Comparison of ENCODE assay signal across 28 mouse cellular contexts in genomic region chr6:108432836-108433235, GRCm38 (mm10).
DNase-seq lines count a peak whose midpoint lies in the region; ATAC-seq and TF ChIP-seq lines count a peak whose summit lies in the region.
"Had no signal": no experiment of that assay in that cellular context is flagged by ENCODE, and none has a peak within 500 bp of the region (broad histone marks: within the 10 kb centered on the region; RNA-seq: fewer than 3 reads in every experiment).

No protein-coding gene starts in this region.

- no peaks in the 10 kb centered on the region for H3K9me3 ChIP-seq in intestine, embryonic 16.5 days (ENCODE audit: control insufficient read depth, low read length)
- no peaks in the 10 kb centered on the region for H3K9me3 ChIP-seq in stomach, postnatal 0 days (ENCODE audit: control insufficient read depth, low read length)
- H3K9me3 ChIP-seq: G1E; heart, embryonic 10.5 days; heart, embryonic 15.5 days; hindbrain, embryonic 13.5 days; kidney, embryonic 15.5 days; lung, embryonic 15.5 days; midbrain, embryonic 13.5 days had no signal

- H3K27ac ChIP-seq in intestine, embryonic 16.5 days (ENCODE audit: low read length): no peak overlapping the region
- H3K27ac ChIP-seq in stomach, postnatal 0 days (replicated peaks): no peak overlapping the region
- H3K27ac ChIP-seq: heart, embryonic 10.5 days; heart, embryonic 15.5 days; hindbrain, embryonic 13.5 days; kidney, embryonic 15.5 days; liver, embryonic 14.5 days; lung, embryonic 15.5 days; midbrain, embryonic 13.5 days had no signal

- H3K27me3 ChIP-seq in intestine, embryonic 16.5 days (replicated peaks; ENCODE audit: control insufficient read depth, insufficient read depth, low read length): no peaks in the 10 kb centered on the region
- no peaks in the 10 kb centered on the region for H3K27me3 ChIP-seq in stomach, postnatal 0 days (ENCODE audit: control insufficient read depth, insufficient read depth, low read length)
- H3K27me3 ChIP-seq: heart, embryonic 15.5 days; hindbrain, embryonic 13.5 days; kidney, embryonic 15.5 days; lung, embryonic 15.5 days; midbrain, embryonic 13.5 days; Patski had no signal

- H3K9ac ChIP-seq in intestine, embryonic 16.5 days (ENCODE audit: low read depth, low read length): no peak overlapping the region
- H3K9ac ChIP-seq in stomach, postnatal 0 days (ENCODE audit: low read length): no peak overlapping the region
- H3K9ac ChIP-seq: heart, embryonic 15.5 days; hindbrain, embryonic 13.5 days; kidney, embryonic 15.5 days; liver, embryonic 14.5 days; lung, embryonic 15.5 days; midbrain, embryonic 13.5 days had no signal

- ATAC-seq in intestine, embryonic 16.5 days: peak; percentile 48
- ATAC-seq in megakaryocyte, adult 5-6 weeks (ENCODE audit: poor library complexity, severe bottlenecking): peak; percentile 94
- ATAC-seq in stomach, postnatal 0 days (ENCODE audit: low FRiP score, low TSS enrichment): peak; percentile 63; the same call in 1 of the 2 replicates
- ATAC-seq: forebrain, embryonic 16.5 days; midbrain, embryonic 13.5 days; Patski had no signal

- peak; percentile 15 for DNase-seq in lung, postnatal 25 days (ENCODE audit: low spot score)
- no peak for DNase-seq in lung, postnatal 14 days
- no peak for DNase-seq in stomach, postnatal 0 days (ENCODE audit: low spot score)
- DNase-seq in heart, adult 18-20 months: no peak
- DNase-seq in heart, postnatal 14 days: no peak
- DNase-seq: adrenal gland, postnatal 10 days; cerebellum, adult 11 months; cerebellum, adult 9-11 months; heart, postnatal 4 days; kidney, adult 18-20 months; kidney, postnatal 25 days; right cerebral cortex, postnatal 25 days; spleen, adult 18-20 months; thymus, adult 18-20 months; thymus, postnatal 25 days had no signal

- TF ChIP-seq EP300 in stomach, postnatal 0 days (optimal IDR thresholded peaks at IDR 0.05): no peak

- 60% methylated on average over 4 of the region's 4 CpGs for WGBS in intestine, embryonic 16.5 days
- 47% methylated on average over 4 of the region's 4 CpGs for WGBS in stomach, postnatal 0 days

- H3K4me1 ChIP-seq in intestine, embryonic 16.5 days (ENCODE audit: control insufficient read depth, insufficient read depth, low read length): peaks cover 7% of the 10 kb centered on the region; the same call in 1 of the 2 replicates
- no peaks in the 10 kb centered on the region for H3K4me1 ChIP-seq in stomach, postnatal 0 days (replicated peaks; ENCODE audit: control insufficient read depth, insufficient read depth)

- no peak overlapping the region for H3K4me3 ChIP-seq in intestine, embryonic 16.5 days (ENCODE audit: low read length)
- H3K4me3 ChIP-seq in stomach, postnatal 0 days (ENCODE audit: low read depth, low read length): no peak overlapping the region
- H3K4me3 ChIP-seq: erythroblast, embryonic 14.5 days; heart, embryonic 10.5 days; heart, embryonic 15.5 days; hindbrain, embryonic 13.5 days; kidney, embryonic 15.5 days; lung, embryonic 15.5 days; midbrain, embryonic 13.5 days had no signal

- H3K4me2 ChIP-seq in intestine, embryonic 16.5 days (ENCODE audit: low read depth, low read length): no peak overlapping the region
- no peak overlapping the region for H3K4me2 ChIP-seq in stomach, postnatal 0 days (replicated peaks; ENCODE audit: low read depth)
- H3K4me2 ChIP-seq: heart, embryonic 15.5 days; hindbrain, embryonic 13.5 days; kidney, embryonic 15.5 days; lung, embryonic 15.5 days; midbrain, embryonic 13.5 days had no signal

- intact Hi-C loops in heart, postnatal 14 days (cut with DNase I): no loop called here

- TF ChIP-seq CTCF in stomach, postnatal 0 days (IDR thresholded peaks at IDR 0.05; ENCODE audit: low read depth): no peak

- H3K36me3 ChIP-seq in intestine, embryonic 16.5 days (ENCODE audit: control insufficient read depth, insufficient read depth, low read length): no peaks in the 10 kb centered on the region
- no peaks in the 10 kb centered on the region for H3K36me3 ChIP-seq in stomach, postnatal 0 days (ENCODE audit: control insufficient read depth, insufficient read depth, low read length)
- H3K36me3 ChIP-seq: heart, embryonic 15.5 days; hindbrain, embryonic 13.5 days; lung, embryonic 15.5 days; midbrain, embryonic 13.5 days had no signal
